Mouse (Mus musculus): ENCODE measurements around the gene Rara.
A peak's percentile ranks its signal among the peaks of the same experiment; 100 is the strongest.

The Rara gene

DNA sequence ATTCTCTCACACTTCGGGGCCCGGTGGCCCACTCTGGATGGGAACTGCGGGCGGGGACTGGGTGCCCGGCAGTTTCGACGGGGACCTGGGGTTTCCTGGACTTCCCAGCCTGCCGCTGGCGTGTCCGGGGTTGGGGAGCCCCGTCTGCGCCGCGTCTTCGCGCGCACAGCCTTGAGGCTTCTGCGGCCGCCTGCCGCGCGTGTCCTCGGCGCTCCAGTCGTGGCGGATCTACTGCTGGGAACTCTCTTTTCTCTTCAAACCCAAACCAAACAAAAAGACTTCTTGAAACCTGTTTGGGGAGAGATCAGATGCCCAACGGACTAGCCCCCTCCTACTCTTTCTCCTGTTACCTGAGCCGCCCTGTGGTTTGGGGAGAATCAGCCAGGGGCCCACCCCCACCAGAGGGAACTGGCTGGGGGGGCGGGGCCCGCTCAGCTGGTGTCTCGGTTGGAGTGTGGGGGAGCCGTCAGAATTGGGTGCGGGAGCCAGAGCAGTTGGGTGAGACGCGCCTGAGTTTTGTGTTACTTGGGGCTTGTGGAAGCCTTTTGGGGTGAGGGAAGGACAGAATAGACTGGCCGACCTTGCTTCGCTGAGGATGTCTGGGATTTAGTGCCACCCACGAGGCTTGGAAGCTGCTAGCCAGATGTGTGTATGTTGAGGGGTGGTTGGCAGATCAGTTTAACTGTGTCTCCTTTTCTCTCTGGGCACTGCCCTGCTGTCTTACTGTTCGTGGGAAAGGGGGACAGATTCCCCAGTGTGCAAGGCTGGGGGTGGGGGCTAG, 10.5 kb downstream of the Rara start:
- DNase-seq (ENCODE audit: low spot score in 2 of 2) = peak in 1 of 2 experiments; percentile 66

- DNase-seq (ENCODE audit: low spot score in 2 of 2) = no peak
These were observed 11.1 kb downstream of the Rara start for GRCm38 (mm10) chr11:98938701-98939083.

DNA sequence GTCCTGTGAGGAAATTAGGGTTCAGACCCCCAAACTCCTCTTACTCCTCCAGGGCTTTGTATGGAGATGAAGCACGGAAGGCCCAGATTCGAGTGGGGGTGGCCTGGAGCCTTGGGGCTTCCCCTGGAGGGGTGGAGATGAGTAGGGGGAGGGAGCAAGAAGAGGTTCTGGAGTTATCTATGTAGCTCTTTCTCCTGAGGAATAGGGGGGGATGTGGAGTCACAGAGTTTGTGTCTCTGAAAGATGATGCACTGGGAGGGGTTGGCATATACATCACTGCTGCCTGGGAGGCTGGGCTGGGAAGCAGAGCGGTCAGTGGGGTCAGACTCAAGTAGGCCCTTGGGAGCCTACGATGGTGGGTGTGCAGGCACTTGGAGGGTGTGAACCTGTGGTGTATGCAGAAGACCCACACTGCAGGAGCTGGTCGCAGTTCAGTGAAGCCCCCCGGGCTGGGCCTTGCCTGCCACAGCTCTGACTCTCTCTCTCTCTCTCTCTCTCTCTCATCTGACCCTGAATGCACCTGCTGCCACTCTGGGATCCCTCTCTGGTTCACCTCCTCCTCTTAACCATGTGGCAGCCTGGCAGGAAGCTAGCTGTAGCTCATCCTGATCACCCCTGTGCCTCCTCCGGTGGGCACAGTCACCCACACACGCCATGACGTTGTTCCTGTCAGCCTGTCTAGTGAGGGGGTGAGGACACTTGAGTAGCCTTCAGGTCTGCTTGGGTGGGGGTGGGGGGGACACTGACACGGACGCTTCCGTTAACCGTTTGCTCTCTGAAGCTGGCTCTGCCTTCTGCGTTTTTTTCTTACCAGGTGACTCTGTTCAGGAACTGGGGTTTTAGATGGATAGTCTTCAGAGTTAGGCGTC, 11.7 kb downstream of the Rara start:
- no peak for DNase-seq (ENCODE audit: low spot score in 2 of 2)

DNA sequence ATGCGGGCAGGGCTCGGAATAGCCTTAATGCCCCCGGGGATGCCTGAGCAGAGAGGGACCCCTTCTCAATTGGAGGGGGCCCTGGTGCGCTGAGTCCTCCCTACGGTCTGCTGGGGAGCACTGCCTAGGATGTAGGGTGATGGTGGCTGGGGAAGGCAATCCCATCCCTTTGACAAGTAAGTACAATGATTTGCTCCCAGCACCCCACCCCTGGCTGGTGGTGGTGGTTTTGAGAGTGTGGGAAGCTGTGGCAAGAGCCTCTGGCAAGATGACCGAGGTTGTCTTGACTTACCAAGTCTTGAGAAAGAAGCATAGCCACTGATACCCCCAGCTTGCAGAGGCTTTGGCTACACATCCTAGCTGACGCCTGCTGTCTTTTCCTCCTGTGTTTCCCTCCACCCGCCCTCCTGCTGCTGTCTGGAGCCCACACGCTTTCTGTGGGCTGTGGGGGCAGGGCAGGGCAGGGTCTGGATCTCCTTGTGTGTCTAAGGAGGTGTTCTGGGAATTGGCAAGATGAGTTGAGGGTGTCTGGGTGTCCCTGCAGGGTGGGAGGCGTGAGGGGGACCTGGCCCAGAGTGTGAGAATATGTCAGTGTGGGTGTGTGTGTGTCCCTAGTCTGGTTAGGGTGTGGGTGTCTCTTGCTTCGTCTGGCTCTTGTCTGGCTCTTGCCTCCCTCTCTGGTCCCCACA, 12.5 kb downstream of the Rara start:
- DNase-seq (ENCODE audit: low spot score in 2 of 2) = no peak

DNA sequence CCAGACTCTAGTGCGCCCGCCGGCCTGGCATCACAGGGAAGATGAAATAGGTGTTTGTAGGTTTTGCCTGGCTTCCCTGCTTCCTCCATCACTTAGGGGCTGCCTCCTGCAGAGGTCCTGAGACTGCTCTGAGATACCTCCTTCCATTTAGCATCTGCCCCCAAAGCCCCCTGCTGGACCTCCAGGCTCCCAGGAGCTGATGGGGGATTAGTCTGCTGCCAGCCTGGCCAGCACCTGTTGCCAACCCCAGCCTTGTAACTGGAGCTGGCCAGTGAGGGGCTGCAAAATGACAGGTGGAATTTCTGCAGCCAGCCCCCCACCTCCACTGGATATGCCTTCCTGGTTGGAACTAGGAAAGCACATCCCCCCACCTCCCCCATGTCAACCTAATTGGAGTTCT, 13.2 kb downstream of the Rara start:
- no peak for DNase-seq (ENCODE audit: low spot score in 2 of 2)

GRCm38 (mm10) chr11:98941341-98941825, 13.8 kb downstream of the Rara start:
- no peak for DNase-seq (ENCODE audit: low spot score in 2 of 2)

- DNase-seq (ENCODE audit: low spot score in 2 of 2) = peak; percentile 78 to 80
These were observed 14.4 kb downstream of the Rara start for GRCm38 (mm10) chr11:98941826-98942550.

- DNase-seq (ENCODE audit: low spot score in 2 of 2) = no peak
These were observed 14.9 kb downstream of the Rara start for GRCm38 (mm10) chr11:98942555-98942922.

- DNase-seq (ENCODE audit: low spot score in 2 of 2) = no peak
These were observed 15.5 kb downstream of the Rara start for GRCm38 (mm10) chr11:98942923-98943641.

- peak in 1 of 2 experiments; percentile 24 for DNase-seq (ENCODE audit: low spot score in 2 of 2)
These were observed 16.3 kb downstream of the Rara start for GRCm38 (mm10) chr11:98943741-98944461.

- DNase-seq (ENCODE audit: low spot score in 2 of 2) = no peak
These were observed 17.4 kb downstream of the Rara start for GRCm38 (mm10) chr11:98944897-98945604.

DNA sequence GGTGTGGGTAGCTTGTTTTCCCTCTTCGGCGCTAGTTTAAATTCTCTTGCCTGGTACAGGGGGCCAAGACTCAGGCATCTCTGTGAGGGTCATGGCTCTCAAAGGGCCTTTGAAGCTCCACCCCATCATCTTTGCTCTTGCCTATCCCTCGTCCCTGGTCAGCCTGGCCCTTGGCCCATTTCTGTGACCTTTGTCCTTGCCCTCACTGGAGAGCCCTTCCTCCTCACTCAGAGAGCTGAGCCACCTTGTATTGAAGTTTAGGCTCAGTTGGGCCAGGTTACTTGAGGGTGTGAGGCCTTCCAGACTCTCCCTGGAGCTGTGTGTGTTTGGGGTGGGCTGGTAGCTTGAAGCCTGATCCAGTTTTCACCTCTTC, 18.0 kb downstream of the Rara start:
- no peak for DNase-seq (ENCODE audit: low spot score in 2 of 2)

DNA sequence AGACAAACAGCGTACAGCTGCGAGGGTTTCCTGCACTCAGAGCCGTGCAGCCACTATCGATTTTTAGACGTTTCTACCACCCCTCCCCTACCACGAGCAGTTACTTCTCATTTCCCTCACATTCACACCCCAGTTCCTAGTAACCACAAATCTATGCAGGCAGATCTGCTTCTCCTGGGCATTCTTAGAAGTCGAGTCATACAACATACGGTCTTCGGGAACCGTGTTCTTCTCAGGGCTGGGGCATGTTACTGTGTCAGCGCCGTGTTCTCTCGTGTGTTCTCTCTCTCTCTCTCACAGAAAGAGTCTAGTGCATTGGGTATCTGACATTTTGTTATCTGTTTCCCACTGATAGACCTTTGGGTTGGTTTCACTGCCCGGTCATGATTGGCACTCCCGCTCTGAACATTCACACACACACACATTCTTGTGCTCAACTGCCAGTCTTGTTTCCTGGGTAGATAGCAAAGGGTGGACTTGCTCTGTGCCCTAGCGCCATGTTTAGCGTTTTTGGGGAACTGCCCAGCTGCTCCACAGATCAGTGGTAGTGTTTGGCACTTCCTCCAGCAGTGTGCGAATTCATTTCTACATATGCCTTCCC, 20.5 kb downstream of the Rara start:
- DNase-seq (ENCODE audit: low spot score in 2 of 2) = no peak

- no peak for DNase-seq (ENCODE audit: low spot score in 2 of 2)
These were observed 21.8 kb downstream of the Rara start for GRCm38 (mm10) chr11:98949242-98949957.

DNA sequence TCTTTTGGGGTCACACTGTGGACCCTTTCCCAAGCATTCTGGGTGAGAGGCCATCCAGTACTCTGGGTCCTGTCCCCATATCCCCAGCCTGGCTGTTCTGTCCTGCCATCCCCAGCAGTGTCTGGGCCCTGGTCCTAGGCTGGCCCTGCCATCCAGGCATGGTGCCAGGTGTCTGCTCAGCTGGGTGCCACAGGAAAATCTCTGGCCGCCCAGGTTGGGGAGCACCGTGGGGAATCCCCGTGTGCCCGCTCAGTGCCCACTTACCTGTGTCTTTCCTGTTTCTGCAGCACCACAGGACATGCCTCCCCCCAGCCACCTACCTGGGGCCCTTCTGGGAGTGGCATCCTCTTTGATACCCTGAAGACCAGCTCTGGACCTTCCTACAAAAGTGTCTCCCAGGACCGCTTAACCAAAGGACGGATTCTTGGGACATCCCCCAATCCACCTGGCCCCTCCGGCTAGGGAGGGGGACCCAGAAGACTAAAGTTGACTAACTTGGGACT, 22.4 kb downstream of the Rara start:
- DNase-seq (ENCODE audit: low spot score in 2 of 2) = no peak

DNA sequence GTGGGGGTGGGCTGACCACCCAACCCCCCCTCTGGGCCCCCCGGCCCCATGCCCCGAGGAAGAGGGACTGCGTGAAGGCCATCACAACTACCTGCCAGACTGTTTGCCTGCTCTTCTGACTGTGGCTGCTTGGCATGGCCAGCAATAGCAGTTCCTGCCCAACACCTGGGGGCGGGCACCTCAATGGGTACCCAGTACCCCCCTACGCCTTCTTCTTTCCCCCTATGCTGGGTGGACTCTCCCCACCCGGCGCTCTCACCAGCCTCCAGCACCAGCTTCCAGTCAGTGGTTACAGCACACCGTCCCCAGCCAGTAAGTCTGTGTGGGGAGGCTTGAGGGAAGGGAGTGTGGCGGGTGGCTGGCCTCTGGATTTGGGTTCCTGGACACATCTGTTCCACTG, 22.9 kb downstream of the Rara start:
- DNase-seq (ENCODE audit: low spot score in 2 of 2) = no peak

- DNase-seq (ENCODE audit: low spot score in 2 of 2) = peak; percentile 85 to 90
These were observed 23.6 kb downstream of the Rara start for GRCm38 (mm10) chr11:98951026-98951906.
